Mouse (Mus musculus) spleen, postnatal 4 days (tissue): ENCODE measurements around the gene Mmrn1.

ENCODE experiments used
- DNase-seq, 2 experiments: peaks; one replicate each; pipeline ENCODE4 v3.0.0; 2022; ENCODE audit warnings: low spot score in 2 of 2

The Mmrn1 gene

DNA sequence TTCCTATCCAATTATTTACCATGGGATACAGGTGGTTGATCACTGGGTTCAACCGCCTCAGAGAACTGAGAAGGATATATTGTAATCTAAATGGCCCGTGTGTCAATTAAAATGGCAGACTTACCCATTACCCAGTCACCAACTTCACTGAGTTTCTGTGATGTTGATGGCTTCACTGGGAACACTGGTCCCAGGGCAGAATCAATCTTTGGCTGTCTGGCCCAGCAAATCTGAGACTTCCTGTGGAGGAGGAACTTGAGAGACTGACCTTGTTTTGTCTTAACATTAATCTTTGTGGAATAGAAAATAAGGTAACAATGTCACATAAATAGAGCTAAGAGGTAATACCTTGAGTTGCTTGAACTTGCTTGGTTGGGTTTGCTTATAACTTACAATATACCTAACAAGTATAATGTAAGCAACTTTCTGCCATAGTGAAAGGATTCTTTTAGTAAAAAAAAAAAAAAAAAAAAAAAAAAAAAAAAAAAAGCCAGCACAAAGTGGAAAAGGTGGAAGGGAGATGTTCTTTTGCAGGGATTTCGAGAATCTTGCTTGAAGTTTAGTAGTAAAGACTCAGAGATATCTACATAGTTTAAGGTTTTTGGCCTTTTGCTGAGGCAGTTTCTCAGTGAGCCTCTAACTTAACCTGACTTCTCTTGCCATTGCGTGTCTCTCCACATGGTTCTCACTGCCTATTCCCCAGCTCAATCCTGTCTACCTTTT, 68.8 kb downstream of the Mmrn1 start:
- DNase-seq = no peak

DNA sequence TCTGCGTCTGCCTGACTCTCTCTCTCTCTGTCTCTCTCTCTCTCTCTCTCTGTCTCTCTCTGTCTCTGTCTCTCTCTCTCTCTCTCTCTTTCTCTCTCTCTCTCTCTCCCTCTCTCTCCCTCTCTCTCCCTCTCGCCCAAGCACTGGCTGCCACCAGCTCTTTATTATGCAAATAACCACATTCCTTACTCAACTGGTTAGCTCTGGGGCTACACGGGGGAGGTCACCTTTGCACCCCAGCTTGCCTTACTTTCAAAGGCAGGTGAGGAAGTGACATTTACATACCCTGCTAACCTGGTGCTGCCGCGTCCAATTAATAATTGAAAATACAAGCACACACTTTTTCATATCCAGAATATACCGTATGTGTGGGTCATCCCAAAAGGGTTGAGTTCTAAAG, 69.3 kb downstream of the Mmrn1 start:
- DNase-seq = no peak

DNA sequence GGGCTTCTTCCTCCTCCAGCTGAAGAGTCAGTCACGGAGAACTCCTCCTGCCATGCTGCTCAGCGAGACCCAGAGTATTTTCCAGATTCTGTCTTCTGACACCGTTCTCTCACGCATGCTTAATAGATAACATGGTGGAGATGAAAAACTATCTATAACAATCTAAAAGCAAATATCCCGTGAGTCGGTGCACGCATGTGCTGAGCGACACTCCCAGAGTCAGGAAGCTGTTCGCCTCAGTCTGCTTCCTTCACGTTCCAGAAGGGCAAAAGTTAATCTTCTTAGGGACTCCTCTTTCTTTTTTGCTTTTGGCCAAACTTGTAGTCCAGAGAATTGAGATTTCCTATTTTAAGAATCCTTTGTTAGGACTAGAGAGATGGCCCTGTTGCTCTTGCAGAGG, 69.7 kb downstream of the Mmrn1 start:
- DNase-seq = no peak

DNA sequence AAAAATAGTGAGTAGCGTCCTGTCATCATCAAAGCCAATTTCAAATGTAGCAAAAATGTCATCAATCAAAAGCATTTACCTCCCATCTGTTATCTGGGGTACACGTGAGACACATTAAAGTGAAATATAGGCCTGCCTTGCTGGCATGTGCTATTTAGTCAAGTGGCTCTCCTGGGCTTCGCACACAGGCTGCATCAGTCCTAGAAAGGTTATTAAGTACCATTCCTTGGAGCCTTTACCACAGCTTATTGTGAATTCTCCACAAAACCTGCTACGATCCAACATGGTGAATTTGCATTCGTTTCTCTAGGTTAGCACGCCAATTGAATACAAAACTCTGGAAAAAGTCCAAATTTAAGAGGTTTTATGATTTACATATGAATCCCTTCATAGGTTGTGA, 70.8 kb downstream of the Mmrn1 start:
- DNase-seq = no peak

GRCm38 (mm10) chr6:60996328-60996727, 71.6 kb downstream of the Mmrn1 start:
- no peak for DNase-seq

DNA sequence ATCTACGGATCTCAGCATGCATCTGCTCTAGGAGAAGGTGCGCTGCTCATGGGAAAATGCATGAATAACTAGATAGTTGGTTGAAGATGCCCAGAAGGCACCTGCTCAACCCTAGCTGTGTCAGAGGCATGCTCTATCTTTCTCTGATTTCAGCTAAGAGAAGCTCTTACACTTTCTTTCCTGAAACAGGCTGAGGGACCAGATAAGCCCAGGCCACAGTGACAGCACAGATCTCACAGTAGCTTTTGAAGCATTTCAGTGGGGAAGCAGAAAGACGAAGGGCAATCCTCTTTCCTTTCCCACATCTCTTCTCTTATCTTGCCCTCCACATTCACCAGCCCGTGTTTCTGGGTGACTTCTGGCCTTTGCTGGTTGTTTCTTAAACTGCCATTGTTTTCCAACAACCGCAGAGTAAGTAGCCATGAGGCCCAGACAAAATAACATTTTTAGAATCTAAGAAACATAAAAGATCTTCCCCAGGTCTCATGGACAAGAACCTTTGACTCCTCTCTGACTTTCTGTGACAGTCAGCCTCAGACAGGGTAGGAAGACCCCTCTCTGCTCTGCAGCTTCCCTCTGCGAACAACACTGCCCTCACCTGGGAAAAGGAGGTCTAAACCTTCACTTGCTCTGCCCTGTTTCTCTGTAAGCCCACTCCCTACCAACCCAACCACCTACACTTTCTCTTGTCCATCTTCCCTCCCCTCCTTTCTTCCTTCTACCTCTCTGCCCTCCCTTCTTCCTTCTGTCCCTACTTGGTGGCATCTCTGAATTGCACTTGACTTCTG, 76.4 kb downstream of the Mmrn1 start:
- DNase-seq = no peak

DNA sequence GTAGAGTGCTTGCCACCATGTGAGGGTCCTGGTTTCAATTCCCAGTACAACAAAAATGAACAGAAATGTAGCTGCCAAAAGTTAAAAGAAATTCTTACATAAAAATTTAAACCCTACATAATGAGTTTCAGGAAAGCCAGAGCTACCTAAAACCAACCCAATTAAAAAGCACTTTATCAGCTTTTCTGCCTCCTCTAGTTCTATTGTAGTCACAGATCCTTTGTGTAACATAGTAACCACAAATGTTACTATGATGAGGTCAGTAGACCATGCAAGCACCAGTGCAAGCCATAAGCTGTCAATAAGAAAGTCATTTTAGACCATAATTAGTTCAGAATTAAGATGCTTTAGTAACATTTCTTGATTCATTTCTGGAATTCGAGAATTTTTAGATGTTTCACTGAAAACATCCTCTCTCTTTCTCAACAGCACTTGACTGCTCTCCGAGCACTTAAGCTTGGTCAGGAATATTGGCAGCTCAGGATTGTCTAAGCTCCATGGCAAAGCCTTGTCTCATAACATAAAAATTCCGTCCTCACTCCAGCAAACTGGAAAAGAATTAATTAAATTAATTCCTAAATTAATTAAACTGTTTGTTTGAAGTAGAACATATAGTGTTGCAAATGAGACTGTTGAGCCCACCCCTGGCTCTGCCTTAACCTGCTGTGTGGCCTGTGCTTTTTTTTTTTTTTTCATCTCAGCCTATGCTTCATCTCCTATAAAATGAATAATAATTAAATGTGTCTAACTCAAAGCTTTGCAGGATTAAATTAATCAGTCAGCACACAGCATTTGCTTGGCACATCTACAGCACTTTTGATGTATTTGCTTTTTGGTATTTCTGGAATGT, 79.4 kb downstream of the Mmrn1 start:
- no peak for DNase-seq

DNA sequence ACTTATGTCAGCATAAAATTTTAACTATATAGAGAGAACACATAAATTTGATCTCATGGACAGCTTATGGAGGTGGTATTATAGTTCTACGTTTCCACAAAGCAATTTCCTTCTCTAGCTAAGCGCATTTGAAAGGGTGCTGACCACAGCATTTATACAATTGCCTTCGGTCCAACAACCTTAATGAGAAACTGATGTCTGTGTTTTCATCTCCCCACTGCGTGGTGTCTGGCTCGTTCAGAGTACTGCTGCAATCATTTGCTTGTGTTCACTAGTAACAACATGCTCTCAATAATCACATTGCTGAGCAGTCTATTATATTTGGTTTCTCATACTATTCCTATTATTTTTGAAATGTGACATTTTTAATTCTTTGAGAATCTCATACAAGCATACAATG, 89.0 kb downstream of the Mmrn1 start:
- DNase-seq = no peak

- no peak for DNase-seq
Measured at GRCm38 (mm10) chr6:61019689-61020088, 94.9 kb downstream of the Mmrn1 start.

- DNase-seq = no peak
Measured at GRCm38 (mm10) chr6:61020995-61021394, 96.2 kb downstream of the Mmrn1 start.

DNA sequence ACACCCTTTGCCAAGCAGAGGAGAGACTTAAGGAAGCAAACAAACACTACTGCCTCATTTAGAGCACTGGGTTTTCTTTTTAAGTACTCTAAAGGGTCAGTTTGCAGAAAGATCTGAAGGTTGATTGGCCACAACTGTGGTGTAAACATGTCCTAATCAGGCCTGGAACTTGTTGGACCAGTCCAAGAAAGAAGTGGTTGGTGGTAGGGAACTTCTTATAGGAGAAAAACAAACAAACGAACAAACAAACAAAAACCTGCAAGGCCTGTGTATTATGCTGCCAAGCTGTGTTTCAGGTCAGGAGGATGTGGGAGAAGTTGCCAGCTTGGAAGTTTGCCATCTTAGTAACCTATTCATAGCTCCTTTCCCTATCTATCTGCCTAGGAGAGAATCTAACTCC, 108.5 kb downstream of the Mmrn1 start:
- no peak for DNase-seq
